Mouse (Mus musculus) thymus, adult 2 months (tissue): Measurements from ENCODE around the gene Hoxb7. TPM values are rescaled to one million over a fixed set of nuclear protein-coding genes. Genes with fewer than 3 reads are reported as not detected.

Experiments
- DNase-seq: peaks from one replicate; pipeline ENCODE4 v3.0.0; 2021
- H3K27ac ChIP-seq: fragments of 200-500 bp; 2 replicates; pipeline ENCODE4 v1.5.1; 2012; ENCODE audit warnings: low read length, control low read depth; ENCODE audit not compliant: control insufficient read depth, insufficient read depth
- H3K27me3 ChIP-seq: fragments of 200-500 bp; 2 replicates; pipeline ENCODE4 v1.6.1; 2012; ENCODE audit warnings: mild to moderate bottlenecking, low read length, moderate library complexity, mixed read lengths; ENCODE audit not compliant: control insufficient read depth, insufficient read depth
- H3K36me3 ChIP-seq: fragments of 200-500 bp; 2 replicates; pipeline ENCODE4 v1.6.1; 2012; ENCODE audit warnings: mild to moderate bottlenecking, low read length, moderate library complexity; ENCODE audit not compliant: control insufficient read depth, insufficient read depth
- H3K4me1 ChIP-seq: fragments of 200-500 bp; replicated peaks from 2 replicates; pipeline ENCODE4 v1.6.1; 2012; ENCODE audit warnings: low read length; ENCODE audit not compliant: control insufficient read depth, insufficient read depth
- H3K4me3 ChIP-seq: fragments of 200-500 bp; 2 replicates; pipeline ENCODE4 v1.5.1; 2012; ENCODE audit warnings: mild to moderate bottlenecking, low read length, control low read depth, moderate library complexity; ENCODE audit not compliant: control insufficient read depth, insufficient read depth
- CTCF ChIP-seq: fragments of 200-500 bp; IDR thresholded peaks from 2 replicates; pipeline ENCODE4 v1.5.1; 2012; ENCODE audit warnings: mild to moderate bottlenecking, control low read depth, low read length, moderate library complexity, borderline replicate concordance; ENCODE audit not compliant: control insufficient read depth, poor library complexity, insufficient read depth; ENCODE audit errors: extremely low read depth
- POLR2A ChIP-seq: fragments of 200-500 bp; IDR thresholded peaks from 2 replicates; pipeline ENCODE4 v1.6.1; 2012; ENCODE audit warnings: mild to moderate bottlenecking, low read length, control low read depth, moderate library complexity; ENCODE audit not compliant: control insufficient read depth, poor library complexity, insufficient read depth; ENCODE audit errors: extremely low read depth
- WGBS: fragments of 180-500 bp; shearing (Covaris S2); methylation state at CpG from one replicate; pipeline ENCODE4 v1.1.7; 2018; 5-methylcytosine and 5-hydroxymethylcytosine counted together
- polyA plus RNA-seq: library from polyadenylated mRNA; depleted of rRNA; stranded (reverse); fragments of >200 nt; gene quantifications from 2 replicates; pipeline ENCODE4 v1.2.3, GENCODE M21; 2012; rRNA removed

The Hoxb7 gene
- polyA plus RNA-seq, 1 experiment = 0.09 TPM

DNA sequence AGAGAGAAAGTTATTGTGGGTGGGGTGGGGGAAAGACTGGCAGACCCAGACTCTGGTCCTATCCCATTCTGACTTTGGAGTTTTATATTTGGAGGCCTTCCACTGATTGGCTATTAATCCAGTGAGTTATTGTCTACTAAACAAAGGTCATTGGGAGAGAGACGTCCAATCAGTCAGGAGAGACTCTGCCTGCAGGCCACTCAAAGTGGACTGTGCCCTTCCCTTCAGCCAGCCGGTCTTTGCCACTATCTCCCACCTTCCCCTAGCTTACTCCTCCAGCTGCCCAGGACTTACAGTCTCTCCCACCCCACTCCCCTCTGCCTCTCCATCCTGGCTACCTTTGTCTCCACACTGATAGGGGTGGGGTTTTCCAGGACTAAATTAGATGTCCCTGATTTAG, 50.2 kb downstream of the Hoxb7 start:
- Histone ChIP-seq H3K27ac (no peak overlapping the region), H3K36me3 (no peaks in the 10 kb centered on the region), H3K4me3 (no peak overlapping the region), H3K4me1 (no peaks in the 10 kb centered on the region), H3K27me3 (peaks cover 18% of the 10 kb centered on the region)
- TF ChIP-seq CTCF = no peak
- no peak for TF ChIP-seq POLR2A
- no peak for DNase-seq
- 95% methylated on average over 2 of the region's 2 CpGs for WGBS

DNA sequence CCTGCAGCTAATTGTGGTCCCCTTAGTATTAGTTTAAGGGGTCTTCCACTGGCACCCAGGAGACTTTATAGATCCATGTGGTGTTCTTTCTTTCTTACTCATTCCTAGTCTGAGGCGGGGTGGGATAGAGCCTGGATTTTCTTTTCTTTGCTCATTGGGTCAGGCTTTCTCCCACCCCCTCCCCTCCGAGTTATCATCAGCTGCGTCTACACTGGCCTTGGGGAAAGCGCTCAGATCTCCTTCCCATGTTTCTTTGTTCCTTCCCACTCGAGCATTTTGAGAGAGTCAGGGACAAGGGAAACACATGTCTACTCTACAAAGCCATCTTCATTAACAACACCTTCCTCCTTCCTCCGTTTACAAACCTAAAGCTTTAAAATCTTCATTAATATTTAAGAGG, 50.6 kb downstream of the Hoxb7 start:
- WGBS = 88% methylated on average over 6 of the region's 6 CpGs
- H3K4me1 ChIP-seq = no peaks in the 10 kb centered on the region
- H3K27me3 ChIP-seq = peaks cover 22% of the 10 kb centered on the region
- no peak for DNase-seq
- no peak overlapping the region for H3K27ac ChIP-seq
- no peak for TF ChIP-seq POLR2A
- TF ChIP-seq CTCF = no peak
- no peak overlapping the region for H3K4me3 ChIP-seq
- no peaks in the 10 kb centered on the region for H3K36me3 ChIP-seq

DNA sequence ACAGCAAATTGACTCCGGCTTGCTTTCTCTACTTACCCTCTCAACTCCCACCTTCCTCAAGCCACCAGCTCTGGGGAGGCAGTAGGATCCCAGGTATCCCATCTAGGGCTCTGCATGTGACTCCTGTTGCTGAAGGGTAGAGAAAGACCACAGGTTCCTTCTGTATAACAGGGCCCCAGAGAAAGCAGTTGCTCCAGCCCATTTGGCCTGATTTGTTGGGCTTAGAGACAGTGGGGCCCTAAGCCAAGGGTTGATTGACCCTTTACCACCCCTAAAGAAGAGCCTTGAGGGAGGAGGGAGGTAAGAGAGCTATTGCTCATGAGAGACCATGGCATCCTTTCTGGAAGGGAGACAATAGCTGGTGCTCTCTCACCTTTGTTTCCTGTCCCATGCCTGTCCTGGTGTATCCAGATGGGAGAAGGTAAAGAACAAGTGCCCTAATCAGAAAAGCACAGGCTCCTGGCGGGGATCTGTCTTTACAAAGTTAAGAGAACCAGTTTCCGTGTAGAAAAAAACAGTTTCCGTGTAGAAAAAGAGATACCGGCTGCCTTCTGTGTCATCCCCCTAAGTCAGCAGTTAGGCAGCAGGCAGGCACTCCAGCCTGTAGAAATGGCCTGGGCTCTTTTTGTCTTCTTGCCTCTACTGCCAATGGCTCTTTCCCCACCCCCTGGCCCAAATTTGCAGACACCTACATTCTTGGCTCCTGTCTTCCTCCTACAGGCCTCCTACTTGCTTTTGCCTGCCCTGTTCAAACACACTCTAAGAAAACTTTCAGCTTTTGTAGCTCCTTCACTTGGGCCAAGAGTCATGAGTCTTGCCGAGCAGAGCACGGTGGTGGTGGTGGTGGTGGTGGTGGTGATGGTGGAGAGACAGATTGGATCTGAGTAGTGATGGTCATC, 52.8 kb downstream of the Hoxb7 start:
- H3K4me1 ChIP-seq = no peaks in the 10 kb centered on the region
- WGBS = 95% methylated on average over 7 of the region's 7 CpGs

More for the DNA sequence above, 52.8 kb downstream of the Hoxb7 start:
- Histone ChIP-seq H3K36me3 (no peaks in the 10 kb centered on the region), H3K4me3 (no peak overlapping the region), H3K27me3 (peaks cover 23% of the 10 kb centered on the region), H3K27ac (no peak overlapping the region)
- no peak for DNase-seq
- TF ChIP-seq CTCF (no peak), POLR2A (no peak)

Other genes with a start within 250 kb of the Hoxb7 start
- gene Ube2z, start 221.2 kb upstream of the Hoxb7 start, polyA plus RNA-seq = 43.3 and 47.9 TPM in 2 replicates
- gene Atp5g1, start 211.0 kb upstream of the Hoxb7 start, polyA plus RNA-seq = 330 and 650 TPM in 2 replicates
- not detected in 2 replicates for gene Calcoco2, start 174.7 kb upstream of the Hoxb7 start, polyA plus RNA-seq
- 0.17 and 0.28 TPM in 2 replicates for gene Ttll6, start 152.8 kb upstream of the Hoxb7 start, polyA plus RNA-seq
- 0.40 and 0.59 TPM in 2 replicates for gene Hoxb13, start 92.3 kb upstream of the Hoxb7 start, polyA plus RNA-seq
- gene Hoxb9, start 15.2 kb upstream of the Hoxb7 start, polyA plus RNA-seq = 0.09 and 0.22 TPM in 2 replicates
- 0.09 and 0.20 TPM in 2 replicates for gene Hoxb8, start 4.7 kb upstream of the Hoxb7 start, polyA plus RNA-seq
- 0.18 and 0.50 TPM in 2 replicates for gene Hoxb6, start 5.9 kb downstream of the Hoxb7 start, polyA plus RNA-seq
- gene Hoxb5, start 16.7 kb downstream of the Hoxb7 start, polyA plus RNA-seq = 0.18 and 0.22 TPM in 2 replicates
- 1.3 and 1.5 TPM in 2 replicates for gene Hoxb4, start 31.6 kb downstream of the Hoxb7 start, polyA plus RNA-seq
- 1.1 TPM in 2 replicates for gene Hoxb3, start 36.7 kb downstream of the Hoxb7 start, polyA plus RNA-seq
- 1.5 and 2.2 TPM in 2 replicates for gene Hoxb2, start 63.9 kb downstream of the Hoxb7 start, polyA plus RNA-seq
- gene Hoxb1, start 79.1 kb downstream of the Hoxb7 start, polyA plus RNA-seq = not detected in 2 replicates
- gene Skap1, start 178.0 kb downstream of the Hoxb7 start, polyA plus RNA-seq = 183 and 205 TPM in 2 replicates